Mouse (Mus musculus) midbrain, embryonic 14.5 days (tissue): ENCODE results near the gene Gm43518. TPM values are rescaled to one million over a fixed set of nuclear protein-coding genes. Genes with fewer than 3 reads are reported as not detected.
A peak's percentile ranks its signal among the peaks of the same experiment; 100 is the strongest.

Experiments
- ATAC-seq: fragments of 200-750 bp; cut with Nextera tagmentation; 2 replicates; pipeline ENCODE4 v1.8.0; 2017; ENCODE audit warnings: moderate number of reproducible peaks, moderate library complexity; ENCODE audit not compliant: low FRiP score, low TSS enrichment
- DNase-seq: peaks from one replicate; pipeline ENCODE4 v3.0.0-alpha.2; 2015
- H3K27ac ChIP-seq: fragments of 300-500 bp; sonication (generic); replicated peaks from 2 replicates; pipeline ENCODE4 v1.5.1; 2014; ENCODE audit warnings: mild to moderate bottlenecking, low read depth, low read length, moderate library complexity
- H3K27me3 ChIP-seq: fragments of 300-500 bp; sonication (generic); 2 replicates; pipeline ENCODE4 v1.6.1; 2014; ENCODE audit warnings: low read length, control low read depth, mixed read lengths; ENCODE audit not compliant: control insufficient read depth, insufficient read depth
- H3K36me3 ChIP-seq: fragments of 300-500 bp; sonication (generic); 2 replicates; pipeline ENCODE4 v1.6.1; 2014; ENCODE audit warnings: low read length, control low read depth; ENCODE audit not compliant: control insufficient read depth, insufficient read depth
- H3K4me1 ChIP-seq: fragments of 300-500 bp; sonication (generic); 2 replicates; pipeline ENCODE4 v1.6.1; 2014; ENCODE audit warnings: mild to moderate bottlenecking, antibody characterized with exemption, low read length, control low read depth; ENCODE audit not compliant: control insufficient read depth, insufficient read depth
- H3K4me2 ChIP-seq: fragments of 300-500 bp; sonication (generic); 2 replicates; pipeline ENCODE4 v1.6.1; 2014; ENCODE audit warnings: mild to moderate bottlenecking, low read length, moderate library complexity
- H3K4me3 ChIP-seq: fragments of 300-500 bp; sonication (generic); replicated peaks from 2 replicates; pipeline ENCODE4 v1.5.1; 2014; ENCODE audit warnings: low read depth, low read length
- H3K9ac ChIP-seq: fragments of 300-500 bp; sonication (generic); replicated peaks from 2 replicates; pipeline ENCODE4 v1.6.1; 2014; ENCODE audit warnings: mild to moderate bottlenecking, low read length, moderate library complexity
- H3K9me3 ChIP-seq: fragments of 300-500 bp; sonication (generic); 2 replicates; pipeline ENCODE4 v1.6.1; 2016; ENCODE audit warnings: low read length, control low read depth, mixed read lengths; ENCODE audit not compliant: control insufficient read depth
- WGBS: fragments of 180-500 bp; shearing (Covaris S2); extraction: QIAGEN DNeasy Blood & Tissue Kit; methylation state at CpG from one replicate; pipeline ENCODE4 v1.1.7; 2014; 5-methylcytosine and 5-hydroxymethylcytosine counted together
- polyA plus RNA-seq: library from polyadenylated mRNA; unstranded; fragments of >200 nt; fragmentation: Nextera tagmentation; extraction: Ambion mirVana; gene quantifications from 2 replicates; pipeline ENCODE4 v1.2.1, GENCODE M21; 2014

The Gm43518 gene
- polyA plus RNA-seq, 1 experiment from 2014 or later, result 2.0 TPM

GRCm38 (mm10) chr5:123946546-123946945 lies 19.3 kb downstream of the Gm43518 start:
- 72% methylated on average over 4 of the region's 4 CpGs for WGBS

GRCm38 (mm10) chr5:123947041-123947761 lies 20.0 kb downstream of the Gm43518 start:
- ATAC-seq, result no peak
- peak; percentile 92 for DNase-seq
- 56% methylated on average over 7 of the region's 7 CpGs for WGBS

More at GRCm38 (mm10) chr5:123946546-123946945, 19.3 kb downstream of the Gm43518 start:
- DNase-seq (no peak), ATAC-seq (no peak)
- Histone ChIP-seq H3K9me3 (no peaks in the 10 kb centered on the region), H3K27ac (no peak overlapping the region), H3K4me2 (no peak overlapping the region), H3K27me3 (no peaks in the 10 kb centered on the region), H3K36me3 (no peaks in the 10 kb centered on the region), H3K9ac (no peak overlapping the region), H3K4me1 (no peaks in the 10 kb centered on the region), H3K4me3 (no peak overlapping the region)

GRCm38 (mm10) chr5:123952365-123953045 lies 25.3 kb downstream of the Gm43518 start:
- Histone ChIP-seq H3K4me3 (no peak overlapping the region), H3K36me3 (no peaks in the 10 kb centered on the region), H3K27me3 (no peaks in the 10 kb centered on the region), H3K4me1 (no peaks in the 10 kb centered on the region), H3K27ac (no peak overlapping the region), H3K9me3 (no peaks in the 10 kb centered on the region), H3K4me2 (no peak overlapping the region), H3K9ac (no peak overlapping the region)
- ATAC-seq (no peak), DNase-seq (no peak)
- WGBS, result 61% methylated on average over 5 of the region's 5 CpGs

More at GRCm38 (mm10) chr5:123947041-123947761, 20.0 kb downstream of the Gm43518 start:
- H3K4me1 ChIP-seq, result no peaks in the 10 kb centered on the region
- no peak overlapping the region for H3K4me3 ChIP-seq
- no peak overlapping the region for H3K9ac ChIP-seq
- H3K36me3 ChIP-seq, result no peaks in the 10 kb centered on the region
- no peak overlapping the region for H3K4me2 ChIP-seq
- H3K27ac ChIP-seq, result no peak overlapping the region
- no peaks in the 10 kb centered on the region for H3K27me3 ChIP-seq
- H3K9me3 ChIP-seq, result no peaks in the 10 kb centered on the region

GRCm38 (mm10) chr5:123957213-123957612 lies 30.0 kb downstream of the Gm43518 start:
- Histone ChIP-seq H3K4me3 (no peak overlapping the region), H3K9me3 (no peaks in the 10 kb centered on the region), H3K4me2 (no peak overlapping the region), H3K27me3 (no peaks in the 10 kb centered on the region), H3K27ac (no peak overlapping the region), H3K36me3 (no peaks in the 10 kb centered on the region), H3K4me1 (no peaks in the 10 kb centered on the region), H3K9ac (no peak overlapping the region)
- ATAC-seq (no peak), DNase-seq (no peak)
- WGBS, result 72% methylated on average over 8 of the region's 8 CpGs

GRCm38 (mm10) chr5:123959018-123959417 lies 31.8 kb downstream of the Gm43518 start:
- H3K4me2 ChIP-seq, result no peak overlapping the region
- no peaks in the 10 kb centered on the region for H3K36me3 ChIP-seq
- 86% methylated on average over 3 of the region's 3 CpGs for WGBS
- no peak for DNase-seq
- no peak overlapping the region for H3K27ac ChIP-seq
- H3K9me3 ChIP-seq, result no peaks in the 10 kb centered on the region
- no peaks in the 10 kb centered on the region for H3K4me1 ChIP-seq
- no peaks in the 10 kb centered on the region for H3K27me3 ChIP-seq
- no peak for ATAC-seq
- H3K9ac ChIP-seq, result no peak overlapping the region
- no peak overlapping the region for H3K4me3 ChIP-seq

GRCm38 (mm10) chr5:123960129-123960528 lies 32.9 kb downstream of the Gm43518 start:
- H3K9me3 ChIP-seq, result no peaks in the 10 kb centered on the region
- no peaks in the 10 kb centered on the region for H3K4me1 ChIP-seq
- no peaks in the 10 kb centered on the region for H3K27me3 ChIP-seq
- 83% methylated on average over 8 of the region's 8 CpGs for WGBS
- H3K4me2 ChIP-seq, result no peak overlapping the region
- H3K4me3 ChIP-seq, result no peak overlapping the region
- no peaks in the 10 kb centered on the region for H3K36me3 ChIP-seq
- no peak for ATAC-seq
- H3K27ac ChIP-seq, result no peak overlapping the region
- no peak for DNase-seq
- no peak overlapping the region for H3K9ac ChIP-seq

- DNase-seq, result no peak
- H3K27ac ChIP-seq, result no peak overlapping the region
- no peak overlapping the region for H3K9ac ChIP-seq
- H3K4me1 ChIP-seq, result no peaks in the 10 kb centered on the region
- H3K9me3 ChIP-seq, result no peaks in the 10 kb centered on the region
- no peaks in the 10 kb centered on the region for H3K36me3 ChIP-seq
- no peak overlapping the region for H3K4me2 ChIP-seq
- H3K4me3 ChIP-seq, result no peak overlapping the region
- H3K27me3 ChIP-seq, result no peaks in the 10 kb centered on the region
- ATAC-seq, result no peak
- 86% methylated on average over 12 of the region's 12 CpGs for WGBS
These were observed 33.8 kb downstream of the Gm43518 start for GRCm38 (mm10) chr5:123961046-123961445.

GRCm38 (mm10) chr5:123964208-123964607 lies 37.0 kb downstream of the Gm43518 start:
- 98% methylated on average over 4 of the region's 4 CpGs for WGBS
- Histone ChIP-seq H3K4me1 (no peaks in the 10 kb centered on the region), H3K36me3 (no peaks in the 10 kb centered on the region), H3K4me2 (no peak overlapping the region), H3K27ac (no peak overlapping the region), H3K9me3 (no peaks in the 10 kb centered on the region), H3K9ac (no peak overlapping the region), H3K4me3 (no peak overlapping the region), H3K27me3 (no peaks in the 10 kb centered on the region)
- ATAC-seq, result no peak
- DNase-seq, result no peak

GRCm38 (mm10) chr5:123966759-123967158 lies 39.5 kb downstream of the Gm43518 start:
- no peak overlapping the region for H3K4me2 ChIP-seq
- no peaks in the 10 kb centered on the region for H3K9me3 ChIP-seq
- WGBS, result 96% methylated on average over 2 of the region's 2 CpGs
- no peak overlapping the region for H3K9ac ChIP-seq
- no peak overlapping the region for H3K27ac ChIP-seq
- H3K4me3 ChIP-seq, result no peak overlapping the region
- DNase-seq (no peak), ATAC-seq (no peak)
- H3K36me3 ChIP-seq, result no peaks in the 10 kb centered on the region
- no peaks in the 10 kb centered on the region for H3K27me3 ChIP-seq
- H3K4me1 ChIP-seq, result no peaks in the 10 kb centered on the region
